Mouse (Mus musculus) CH12.LX (cell line): ENCODE measurements around the gene Ezh1. TPM values are rescaled to one million over a fixed set of nuclear protein-coding genes. Genes with fewer than 3 reads are reported as not detected.

Experiments
- DNase-seq: peaks from one replicate; pipeline ENCODE4 v3.0.0-alpha.2; 2013; ENCODE audit errors: extremely low read depth
- H3K27ac ChIP-seq: 2 replicates; pipeline ENCODE4 v1.5.1; 2012; ENCODE audit warnings: low read depth, mild to moderate bottlenecking, control low read depth, moderate library complexity; ENCODE audit not compliant: insufficient read depth
- H3K27me3 ChIP-seq: replicated peaks from 2 replicates; pipeline ENCODE3; 2012; ENCODE audit warnings: inconsistent platforms
- H3K36me3 ChIP-seq, 2 experiments: replicated peaks in 1 of 2; 2 replicates each; pipeline versions ENCODE3 to v1.6.1; 2012; ENCODE audit warnings: inconsistent platforms in 1 of 2, low read length in 1 of 2, mild to moderate bottlenecking in 1 of 2, mixed read lengths in 1 of 2, moderate library complexity in 1 of 2; ENCODE audit not compliant: control insufficient read depth in 1 of 2, insufficient read depth in 1 of 2
- H3K4me1 ChIP-seq, 2 experiments: 2 replicates each; pipeline ENCODE4 v1.6.1; 2012; ENCODE audit warnings: inconsistent platforms in 1 of 2, moderate library complexity in 1 of 2; ENCODE audit not compliant: insufficient read depth in 2 of 2, control insufficient read depth in 1 of 2
- H3K4me2 ChIP-seq: 2 replicates; pipeline ENCODE4 v1.6.1; 2012; ENCODE audit warnings: low read depth, mild to moderate bottlenecking, control low read depth; ENCODE audit not compliant: poor library complexity, insufficient read depth, severe bottlenecking
- H3K4me3 ChIP-seq, 3 experiments: fragments of 150-350 bp in 1 of 3; sonication (generic) in 1 of 3; replicated peaks in 1 of 3; 2 replicates each; pipeline versions ENCODE3 to v1.5.1; 2011 to 2012; ENCODE audit warnings: low read depth in 2 of 3, low read length in 2 of 3, mild to moderate bottlenecking in 2 of 3, moderate library complexity in 2 of 3, control low read depth in 1 of 3, improper control_type of control experiment in 1 of 3, inconsistent platforms in 1 of 3, mixed read lengths in 1 of 3; ENCODE audit not compliant: poor library complexity in 1 of 3
- H3K79me2 ChIP-seq: replicated peaks from 2 replicates; pipeline ENCODE4 v1.6.1; 2012; ENCODE audit warnings: mild to moderate bottlenecking, moderate library complexity; ENCODE audit not compliant: control insufficient read depth, poor library complexity, insufficient read depth, severe bottlenecking; ENCODE audit errors: extremely low read depth
- H3K9ac ChIP-seq: 2 replicates; pipeline ENCODE4 v1.6.1; 2012; ENCODE audit warnings: low read depth, mild to moderate bottlenecking, control low read depth, moderate library complexity; ENCODE audit not compliant: insufficient read depth
- H3K9me3 ChIP-seq: replicated peaks from 2 replicates; pipeline ENCODE3; 2012; ENCODE audit warnings: low read length, inconsistent platforms, mixed read lengths
- CHD2 ChIP-seq: IDR thresholded peaks from 2 replicates; pipeline ENCODE4 v1.6.1; 2011; ENCODE audit warnings: low read length, improper control_type of control experiment
- CTCF ChIP-seq, 2 experiments: IDR thresholded peaks in 1 of 2; conservative IDR thresholded peaks in 1 of 2; 2 replicates each; pipeline ENCODE4 v1.5.1; 2011 to 2012; ENCODE audit warnings: low read depth in 2 of 2, low read length in 2 of 2, improper control_type of control experiment in 1 of 2, inconsistent platforms in 1 of 2, mild to moderate bottlenecking in 1 of 2, moderate library complexity in 1 of 2
- ETS1 ChIP-seq: conservative IDR thresholded peaks from 2 replicates; pipeline ENCODE4 v1.6.1; 2012; ENCODE audit warnings: low read depth, mild to moderate bottlenecking, inconsistent platforms, low read length, improper control_type of control experiment, moderate library complexity
- GABPA ChIP-seq: IDR thresholded peaks from 2 replicates; pipeline ENCODE4 v1.6.1; 2012; ENCODE audit warnings: low read depth, low read length, improper control_type of control experiment, inconsistent platforms; ENCODE audit not compliant: insufficient replicate concordance
- IRF4 ChIP-seq: IDR thresholded peaks from 2 replicates; pipeline ENCODE4 v1.6.1; 2014; ENCODE audit warnings: low read depth, mild to moderate bottlenecking, inconsistent platforms, low read length, improper control_type of control experiment
- MXI1 ChIP-seq: IDR thresholded peaks from 2 replicates; pipeline ENCODE4 v1.6.1; 2011; ENCODE audit warnings: mild to moderate bottlenecking, low read depth, low read length, improper control_type of control experiment
- POLR2A ChIP-seq: IDR thresholded peaks from 2 replicates; pipeline ENCODE4 v1.6.1; 2011; ENCODE audit warnings: low read depth, mild to moderate bottlenecking, improper control_type of control experiment, low read length
- SIN3A ChIP-seq: IDR thresholded peaks from 2 replicates; pipeline ENCODE4 v1.6.1; 2012; ENCODE audit warnings: low read length, improper control_type of control experiment, inconsistent platforms
- SMC3 ChIP-seq: IDR thresholded peaks from 2 replicates; pipeline ENCODE4 v1.6.1; 2011; ENCODE audit warnings: low read depth, low read length, improper control_type of control experiment
- USF1 ChIP-seq: IDR thresholded peaks from 2 replicates; pipeline ENCODE4 v1.6.1; 2014; ENCODE audit warnings: low read depth, mild to moderate bottlenecking, inconsistent platforms, low read length, improper control_type of control experiment
- ZC3H11A ChIP-seq: IDR thresholded peaks from 2 replicates; pipeline ENCODE4 v1.6.1; 2012; ENCODE audit warnings: low read depth, mild to moderate bottlenecking, inconsistent platforms, low read length, improper control_type of control experiment
- ZKSCAN1 ChIP-seq: IDR thresholded peaks from 2 replicates; pipeline ENCODE4 v1.6.1; 2012; ENCODE audit warnings: low read depth, inconsistent platforms, low read length, improper control_type of control experiment, borderline replicate concordance
- ZNF384 ChIP-seq: IDR thresholded peaks from 2 replicates; pipeline ENCODE4 v1.6.1; 2012; ENCODE audit warnings: low read depth, low read length, improper control_type of control experiment, inconsistent platforms
- dilution Hi-C: fragments of 300-500 bp; cut with MboI; formaldehyde crosslinking; loops from 2 replicates; pipeline ENCODE4 v1.14.3; 2020; ENCODE audit warnings: low sequenced_read_pairs; ENCODE audit not compliant: extremely low pct_unique_long_range_greater_than_20kb, extremely low pct_ligation_motif_present
- in situ Hi-C: fragments of 300-500 bp; cut with MboI; formaldehyde crosslinking; loops from 3 replicates; pipeline ENCODE4 v1.14.3; 2019; ENCODE audit warnings: low sequenced_read_pairs, low pct_ligation_motif_present, low pct_unique_long_range_greater_than_20kb, mixed read lengths
- polyA plus RNA-seq: library from polyadenylated mRNA; unstranded; fragments of >175 nt; gene quantifications from 2 replicates; pipeline ENCODE4 v1.2.1, GENCODE M21; 2012; ENCODE audit warnings: low read depth; ENCODE audit not compliant: insufficient read length
- total RNA-seq, 2 experiments: library from RNA; depleted of rRNA; stranded (reverse); fragments of 300-350 nt in 1 of 2; fragments of >200 nt in 1 of 2; gene quantifications; 2 replicates each; pipeline ENCODE4 v1.2.3; 2012 to 2014

Ezh1 gene
- total and polyA plus RNA-seq, 3 experiments = 8.7 to 15.3 (median 12.1) TPM

- no peaks in the 10 kb centered on the region; the same call in 1 of the 2 replicates for H3K79me2 ChIP-seq
- peaks cover 14 to 48% of the 10 kb centered on the region in 2 experiments for H3K36me3 ChIP-seq
- H3K27ac ChIP-seq = no peak overlapping the region
- DNase-seq = no peak
- H3K4me2 ChIP-seq = no peak overlapping the region
- dilution Hi-C loops (no loop called here), in situ Hi-C loops (no loop called here)
- H3K9me3 ChIP-seq = no peaks in the 10 kb centered on the region
- H3K27me3 ChIP-seq = no peaks in the 10 kb centered on the region
- H3K4me1 ChIP-seq = peaks cover 13 to 37% of the 10 kb centered on the region in 2 experiments
- H3K4me3 ChIP-seq = no peak overlapping the region
- H3K9ac ChIP-seq = no peak overlapping the region
- TF ChIP-seq MXI1 (no peak), CTCF (conservative IDR thresholded peaks at IDR 0.05 in 1 of 2, IDR thresholded peaks at IDR 0.05 in 1 of 2; ENCODE audit: low read depth in 2 of 2, low read length in 2 of 2) (no peak), CHD2 (no peak), ZNF384 (no peak), SIN3A (no peak), ZKSCAN1 (no peak)
Observed at GRCm38 (mm10) chr11:101275309-101275708, 49.0 kb upstream of the Ezh1 start.

GRCm38 (mm10) chr11:101272446-101272845 is 46.2 kb upstream of the Ezh1 start:
- Histone ChIP-seq H3K4me3 (no peak overlapping the region), H3K4me1 (peaks cover 8 to 16% of the 10 kb centered on the region in 2 experiments; a peak in 3 of 4 replicates), H3K9me3 (no peaks in the 10 kb centered on the region), H3K36me3 (peaks cover 14 to 68% of the 10 kb centered on the region in 2 experiments), H3K27me3 (no peaks in the 10 kb centered on the region)
- dilution Hi-C loops = no loop called here
- TF ChIP-seq ZC3H11A (no peak), IRF4 (no peak), ETS1 (no peak), SMC3 (no peak), USF1 (0 out of 2 replicates have a peak, but pooled peaks have one; percentile 2), GABPA (no peak)
- TF ChIP-seq, all 38 proteins: peak for 1
- DNase-seq = no peak
- Histone ChIP-seq H3K4me2 (no peak overlapping the region), H3K9ac (no peak overlapping the region), H3K79me2 (no peaks in the 10 kb centered on the region; the same call in 1 of the 2 replicates), H3K27ac (no peak overlapping the region)
- in situ Hi-C loops = no loop called here

DNA sequence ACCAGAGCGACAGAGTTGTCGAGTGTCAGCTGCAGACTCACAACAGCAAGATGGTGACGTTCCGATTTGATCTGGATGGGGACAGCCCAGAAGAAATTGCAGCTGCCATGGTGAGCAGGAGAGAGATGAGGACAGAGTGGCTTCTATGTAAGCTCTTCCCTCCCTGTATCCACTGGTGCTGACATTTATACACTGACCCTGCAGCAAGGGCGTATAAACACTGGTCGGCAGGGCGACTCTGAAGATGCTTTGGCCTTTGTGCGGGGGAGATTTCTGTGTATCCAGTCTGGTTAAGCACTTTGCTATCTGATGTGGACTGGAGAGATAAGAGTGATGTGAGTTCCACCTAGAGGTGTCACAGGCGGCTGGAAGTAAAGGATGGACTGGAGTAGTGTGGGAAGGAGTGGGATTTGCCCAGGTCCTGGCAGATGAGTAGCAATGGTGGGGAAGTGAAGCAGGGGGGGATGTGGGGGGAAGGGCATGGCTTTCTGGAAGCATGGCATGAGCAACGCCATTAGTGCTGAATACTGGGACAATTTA is 43.4 kb upstream of the Ezh1 start:
- in situ Hi-C loops (no loop called here), dilution Hi-C loops (no loop called here)
- Histone ChIP-seq H3K9me3 (no peaks in the 10 kb centered on the region), H3K79me2 (no peaks in the 10 kb centered on the region), H3K27ac (no peak overlapping the region), H3K4me1 (no peaks in the 10 kb centered on the region), H3K27me3 (no peaks in the 10 kb centered on the region), H3K4me3 (no peak overlapping the region), H3K36me3 (peaks cover 0 to 57% of the 10 kb centered on the region in 2 experiments), H3K4me2 (no peak overlapping the region), H3K9ac (no peak overlapping the region)
- TF ChIP-seq POLR2A = no peak
- DNase-seq = no peak
